Mouse (Mus musculus): ENCODE data around the gene Kcnd3.

GRCm38 (mm10) chr3:105403410-105404076 is 48.6 kb upstream of the Kcnd3 start:
- TF ChIP-seq FLI1 (IDR thresholded peaks at IDR 0.05; ENCODE audit: low read length) (no peak), GATA1 (IDR thresholded peaks at IDR 0.05; ENCODE audit: borderline replicate concordance, low read length) (no peak)

Data from megakaryocyte, embryonic 14.5 days (primary cell).